Mouse (Mus musculus): ENCODE results near the gene Nr0b2. TPM values are rescaled to one million over a fixed set of nuclear protein-coding genes. Genes with fewer than 3 reads are reported as not detected.
A peak's percentile ranks its signal among the peaks of the same experiment; 100 is the strongest.

Nr0b2 gene
- polyA plus RNA-seq, 1 experiment from 2014 or later, result 9.6 TPM

- no peaks in the 10 kb centered on the region for H3K36me3 ChIP-seq (ENCODE audit: control insufficient read depth, insufficient read depth, low read length)
- no peak overlapping the region for H3K9ac ChIP-seq (ENCODE audit: low read depth, low read length)
- ATAC-seq (replicated peaks; ENCODE audit: insufficient number of reproducible peaks, low FRiP score, low TSS enrichment), result no peak
- H3K4me3 ChIP-seq (ENCODE audit: low read depth, low read length), result no peak overlapping the region
- 53% methylated on average over 10 of the region's 10 CpGs for WGBS (ENCODE audit: insufficient replicate concordance)
- no peak overlapping the region for H3K4me2 ChIP-seq
- H3K27me3 ChIP-seq (ENCODE audit: control insufficient read depth, insufficient read depth, low read length), result no peaks in the 10 kb centered on the region
- H3K27ac ChIP-seq (ENCODE audit: low read depth, low read length), result no peak overlapping the region
- H3K9me3 ChIP-seq (replicated peaks; ENCODE audit: control insufficient read depth, low read length), result no peaks in the 10 kb centered on the region
- H3K4me1 ChIP-seq (ENCODE audit: control insufficient read depth, insufficient read depth, low read length), result peaks cover 4% of the 10 kb centered on the region; the same call in 1 of the 2 replicates
These were observed 16.9 kb downstream of the Nr0b2 start for GRCm38 (mm10) chr4:133570066-133570466.

GRCm38 (mm10) chr4:133574070-133574842 lies 21.1 kb downstream of the Nr0b2 start, which contains the start of gene Gpatch3:
TSS of gene Gpatch3 (plus strand) at chr4:133574745.
- no peaks in the 10 kb centered on the region for H3K27me3 ChIP-seq (ENCODE audit: control insufficient read depth, insufficient read depth, low read length)
- peak within 1 kb of the TSS; percentile 83 for H3K4me2 ChIP-seq
- H3K4me1 ChIP-seq (ENCODE audit: control insufficient read depth, insufficient read depth, low read length), result peaks cover 8% of the 10 kb centered on the region; the same call in 1 of the 2 replicates
- peak within 1 kb of the TSS; percentile 71; the same call in 1 of the 2 replicates for H3K27ac ChIP-seq (ENCODE audit: low read depth, low read length)
- 6% methylated on average over 44 of the region's 44 CpGs for WGBS (ENCODE audit: insufficient replicate concordance)
- H3K36me3 ChIP-seq (ENCODE audit: control insufficient read depth, insufficient read depth, low read length), result no peaks in the 10 kb centered on the region; the same call in 1 of the 2 replicates
- ATAC-seq (replicated peaks; ENCODE audit: insufficient number of reproducible peaks, low FRiP score, low TSS enrichment), result peak; percentile 85
- peak within 1 kb of the TSS; percentile 94 for H3K9ac ChIP-seq (ENCODE audit: low read depth, low read length)
- no peaks in the 10 kb centered on the region for H3K9me3 ChIP-seq (replicated peaks; ENCODE audit: control insufficient read depth, low read length)
- H3K4me3 ChIP-seq (ENCODE audit: low read depth, low read length), result peak within 1 kb of the TSS; percentile 100

GRCm38 (mm10) chr4:133574843-133575202 lies 21.6 kb downstream of the Nr0b2 start:
- WGBS (ENCODE audit: insufficient replicate concordance), result under 1% methylated on average over 41 of the region's 41 CpGs
- H3K9me3 ChIP-seq (replicated peaks; ENCODE audit: control insufficient read depth, low read length), result no peaks in the 10 kb centered on the region
- H3K4me1 ChIP-seq (ENCODE audit: control insufficient read depth, insufficient read depth, low read length), result peaks cover 8% of the 10 kb centered on the region; the same call in 1 of the 2 replicates
- ATAC-seq (replicated peaks; ENCODE audit: insufficient number of reproducible peaks, low FRiP score, low TSS enrichment), result peak; percentile 29; the same call in 1 of the 2 replicates
- peak overlapping the region; percentile 54; the same call in 1 of the 2 replicates for H3K27ac ChIP-seq (ENCODE audit: low read depth, low read length)
- peak overlapping the region; percentile 83 for H3K4me2 ChIP-seq
- peaks cover 2% of the 10 kb centered on the region; the same call in 1 of the 2 replicates for H3K36me3 ChIP-seq (ENCODE audit: control insufficient read depth, insufficient read depth, low read length)
- peak overlapping the region; percentile 94 for H3K9ac ChIP-seq (ENCODE audit: low read depth, low read length)
- H3K4me3 ChIP-seq (ENCODE audit: low read depth, low read length), result peak overlapping the region; percentile 100
- H3K27me3 ChIP-seq (ENCODE audit: control insufficient read depth, insufficient read depth, low read length), result no peaks in the 10 kb centered on the region

DNA sequence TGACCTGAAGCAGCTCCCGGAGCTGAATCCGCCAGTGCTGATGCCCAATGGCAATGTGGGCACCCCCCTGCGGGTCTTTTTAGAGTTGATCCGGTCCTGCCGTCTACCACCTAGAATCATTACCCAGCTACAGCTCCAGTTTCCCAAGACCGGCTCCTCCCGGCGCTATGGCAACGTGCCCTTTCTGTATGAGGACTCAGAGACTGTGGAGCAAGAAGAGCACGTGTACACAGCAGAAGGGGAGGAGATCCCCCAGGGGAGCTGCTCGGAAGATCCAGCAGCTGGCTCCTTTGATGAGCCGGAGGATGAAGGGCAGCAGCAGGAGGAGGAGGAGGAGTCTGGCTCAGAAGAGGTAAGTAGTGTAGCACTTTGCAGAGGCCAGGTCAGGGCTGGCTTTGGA lies 24.8 kb downstream of the Nr0b2 start:
- H3K9ac ChIP-seq (ENCODE audit: low read depth, low read length), result no peak overlapping the region

GRCm38 (mm10) chr4:133583690-133584058 lies 30.5 kb downstream of the Nr0b2 start:
- peaks cover 28% of the 10 kb centered on the region for H3K36me3 ChIP-seq (ENCODE audit: control insufficient read depth, insufficient read depth, low read length)
- ATAC-seq (replicated peaks; ENCODE audit: insufficient number of reproducible peaks, low FRiP score, low TSS enrichment), result no peak

More for the DNA sequence above, 24.8 kb downstream of the Nr0b2 start:
- Histone ChIP-seq H3K4me3 (ENCODE audit: low read depth, low read length) (no peak overlapping the region), H3K27ac (ENCODE audit: low read depth, low read length) (no peak overlapping the region), H3K36me3 (ENCODE audit: control insufficient read depth, insufficient read depth, low read length) (peaks cover 18% of the 10 kb centered on the region), H3K4me1 (ENCODE audit: control insufficient read depth, insufficient read depth, low read length) (peaks cover 8% of the 10 kb centered on the region; the same call in 1 of the 2 replicates), H3K4me2 (no peak overlapping the region), H3K9me3 (replicated peaks; ENCODE audit: control insufficient read depth, low read length) (no peaks in the 10 kb centered on the region), H3K27me3 (ENCODE audit: control insufficient read depth, insufficient read depth, low read length) (no peaks in the 10 kb centered on the region)
- no peak for ATAC-seq (replicated peaks; ENCODE audit: insufficient number of reproducible peaks, low FRiP score, low TSS enrichment)
- WGBS (ENCODE audit: insufficient replicate concordance), result 78% methylated on average over 12 of the region's 12 CpGs

DNA sequence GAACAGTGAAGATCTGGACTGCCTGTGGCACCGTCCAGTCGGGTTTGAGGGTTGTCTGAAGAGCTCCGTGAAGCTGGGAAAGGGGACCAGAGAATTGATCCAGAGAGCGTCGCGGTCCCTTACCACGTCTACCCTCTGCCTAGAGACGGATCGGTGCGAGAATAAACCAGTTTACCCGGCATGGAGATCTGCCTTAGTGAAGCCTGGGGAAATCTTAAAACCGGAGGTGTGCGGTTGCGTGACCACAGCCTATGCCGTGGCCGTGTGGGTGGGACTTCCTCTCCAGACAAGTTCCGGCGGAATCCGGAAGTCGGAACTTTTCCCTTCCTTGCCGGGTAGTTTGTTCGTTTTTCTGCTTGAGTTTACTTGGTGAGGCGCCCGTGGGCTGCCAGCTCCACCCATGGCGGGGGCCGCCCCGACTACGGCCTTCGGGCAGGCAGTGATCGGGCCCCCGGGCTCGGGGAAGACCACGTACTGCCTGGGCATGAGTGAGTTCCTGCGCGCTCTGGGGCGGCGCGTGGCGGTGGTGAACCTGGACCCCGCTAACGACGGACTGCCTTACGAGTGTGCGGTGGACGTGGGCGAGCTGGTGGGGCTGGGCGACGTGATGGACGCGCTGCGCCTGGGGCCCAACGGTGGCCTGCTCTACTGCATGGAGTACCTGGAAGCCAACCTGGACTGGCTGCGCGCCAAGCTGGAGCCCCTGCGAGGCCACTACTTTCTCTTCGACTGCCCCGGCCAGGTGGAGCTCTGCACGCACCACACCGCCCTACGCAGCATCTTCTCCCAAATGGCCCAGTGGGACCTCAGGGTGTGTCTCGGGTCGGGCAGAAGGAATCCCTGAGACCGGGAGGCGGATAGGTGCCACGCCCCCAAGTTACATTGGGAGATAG lies 31.1 kb downstream of the Nr0b2 start, which contains the start of gene Gpn2:
Gpn2 (plus strand) TSS at position 304 of the 893 bp plus-strand sequence.
- peaks cover 29% of the 10 kb centered on the region for H3K36me3 ChIP-seq (ENCODE audit: control insufficient read depth, insufficient read depth, low read length)
- peak within 1 kb of the TSS; percentile 73; the same call in 1 of the 2 replicates for H3K27ac ChIP-seq (ENCODE audit: low read depth, low read length)
- H3K9me3 ChIP-seq (replicated peaks; ENCODE audit: control insufficient read depth, low read length), result no peaks in the 10 kb centered on the region
- peak within 1 kb of the TSS; percentile 81 for H3K4me3 ChIP-seq (ENCODE audit: low read depth, low read length)
- H3K27me3 ChIP-seq (ENCODE audit: control insufficient read depth, insufficient read depth, low read length), result no peaks in the 10 kb centered on the region
- peak within 1 kb of the TSS; percentile 95 for H3K9ac ChIP-seq (ENCODE audit: low read depth, low read length)
- H3K4me2 ChIP-seq, result peak within 1 kb of the TSS; percentile 99
- WGBS (ENCODE audit: insufficient replicate concordance), result 2% methylated on average over 65 of the region's 65 CpGs
- H3K4me1 ChIP-seq (ENCODE audit: control insufficient read depth, insufficient read depth, low read length), result peaks cover 12% of the 10 kb centered on the region
- peak; percentile 65 for ATAC-seq (replicated peaks; ENCODE audit: insufficient number of reproducible peaks, low FRiP score, low TSS enrichment)

More at GRCm38 (mm10) chr4:133583690-133584058, 30.5 kb downstream of the Nr0b2 start:
- H3K4me2 ChIP-seq, result peak overlapping the region; percentile 99
- H3K9me3 ChIP-seq (replicated peaks; ENCODE audit: control insufficient read depth, low read length), result no peaks in the 10 kb centered on the region
- H3K9ac ChIP-seq (ENCODE audit: low read depth, low read length), result peak overlapping the region; percentile 95
- WGBS (ENCODE audit: insufficient replicate concordance), result 52% methylated on average over 6 of the region's 6 CpGs
- peak overlapping the region; percentile 81 for H3K4me3 ChIP-seq (ENCODE audit: low read depth, low read length)
- no peaks in the 10 kb centered on the region for H3K27me3 ChIP-seq (ENCODE audit: control insufficient read depth, insufficient read depth, low read length)
- peak overlapping the region; percentile 73; the same call in 1 of the 2 replicates for H3K27ac ChIP-seq (ENCODE audit: low read depth, low read length)
- H3K4me1 ChIP-seq (ENCODE audit: control insufficient read depth, insufficient read depth, low read length), result peaks cover 12% of the 10 kb centered on the region

- ATAC-seq (replicated peaks; ENCODE audit: insufficient number of reproducible peaks, low FRiP score, low TSS enrichment), result no peak
These were observed 39.4 kb downstream of the Nr0b2 start for GRCm38 (mm10) chr4:133592570-133592969.

DNA sequence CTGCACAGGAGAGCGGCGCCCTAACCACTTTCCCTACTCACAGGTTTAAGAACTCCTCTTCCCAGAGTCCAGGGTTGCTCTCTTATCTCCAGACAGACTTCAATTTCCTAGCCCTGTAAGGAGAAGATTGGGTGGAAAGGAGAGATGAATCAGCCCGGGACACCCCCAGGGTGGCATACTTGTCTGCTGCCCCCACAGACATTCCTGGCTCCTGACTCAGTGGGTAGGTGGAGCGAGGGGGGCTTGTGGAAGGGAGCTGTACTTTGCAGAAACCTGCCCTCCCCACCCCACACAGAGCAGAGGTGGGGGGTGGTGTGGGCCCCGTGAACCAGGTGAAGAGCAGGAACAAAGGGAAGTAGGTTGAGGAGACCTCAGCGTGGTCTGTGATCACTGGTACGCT lies 42.4 kb downstream of the Nr0b2 start:
- WGBS (ENCODE audit: insufficient replicate concordance), result 43% methylated on average over 7 of the region's 7 CpGs
- no peaks in the 10 kb centered on the region for H3K9me3 ChIP-seq (replicated peaks; ENCODE audit: control insufficient read depth, low read length)
- no peak for ATAC-seq (replicated peaks; ENCODE audit: insufficient number of reproducible peaks, low FRiP score, low TSS enrichment)
- peaks cover 17% of the 10 kb centered on the region for H3K4me1 ChIP-seq (ENCODE audit: control insufficient read depth, insufficient read depth, low read length)
- no peak overlapping the region for H3K27ac ChIP-seq (ENCODE audit: low read depth, low read length)
- H3K4me3 ChIP-seq (ENCODE audit: low read depth, low read length), result no peak overlapping the region
- H3K4me2 ChIP-seq, result peak overlapping the region; percentile 32
- H3K36me3 ChIP-seq (ENCODE audit: control insufficient read depth, insufficient read depth, low read length), result peaks cover 10% of the 10 kb centered on the region
- peaks cover 15% of the 10 kb centered on the region for H3K27me3 ChIP-seq (ENCODE audit: control insufficient read depth, insufficient read depth, low read length)
- peak overlapping the region; percentile 49; the same call in 1 of the 2 replicates for H3K9ac ChIP-seq (ENCODE audit: low read depth, low read length)

More at GRCm38 (mm10) chr4:133592570-133592969, 39.4 kb downstream of the Nr0b2 start:
- peaks cover 7% of the 10 kb centered on the region; the same call in 1 of the 2 replicates for H3K4me1 ChIP-seq (ENCODE audit: control insufficient read depth, insufficient read depth, low read length)
- H3K36me3 ChIP-seq (ENCODE audit: control insufficient read depth, insufficient read depth, low read length), result peaks cover 18% of the 10 kb centered on the region
- no peak overlapping the region for H3K27ac ChIP-seq (ENCODE audit: low read depth, low read length)
- H3K4me3 ChIP-seq (ENCODE audit: low read depth, low read length), result no peak overlapping the region
- H3K27me3 ChIP-seq (ENCODE audit: control insufficient read depth, insufficient read depth, low read length), result no peaks in the 10 kb centered on the region; the same call in 1 of the 2 replicates
- no peak overlapping the region for H3K9ac ChIP-seq (ENCODE audit: low read depth, low read length)
- no peak overlapping the region for H3K4me2 ChIP-seq
- no peaks in the 10 kb centered on the region for H3K9me3 ChIP-seq (replicated peaks; ENCODE audit: control insufficient read depth, low read length)
- 25% methylated on average over 7 of the region's 7 CpGs for WGBS (ENCODE audit: insufficient replicate concordance)
